Mouse (Mus musculus): ENCODE results near the gene Trpm3. TPM values are rescaled to one million over a fixed set of nuclear protein-coding genes. Genes with fewer than 3 reads are reported as not detected.

Trpm3 gene
- polyA plus RNA-seq, 1 experiment from 2014 or later: 0.91 TPM

GRCm38 (mm10) chr19:22594492-22594891 is 455.6 kb downstream of the Trpm3 start:
- Histone ChIP-seq H3K36me3 (ENCODE audit: control insufficient read depth, insufficient read depth) (no peaks in the 10 kb centered on the region), H3K27me3 (ENCODE audit: control insufficient read depth, insufficient read depth, low read length) (no peaks in the 10 kb centered on the region), H3K9me3 (replicated peaks; ENCODE audit: control insufficient read depth, low read length) (no peaks in the 10 kb centered on the region), H3K9ac (ENCODE audit: low read length) (no peak overlapping the region), H3K4me1 (ENCODE audit: control insufficient read depth, insufficient read depth, low read length) (peaks cover 3% of the 10 kb centered on the region; the same call in 1 of the 2 replicates), H3K4me2 (ENCODE audit: low read depth, low read length) (no peak overlapping the region), H3K27ac (ENCODE audit: low read length) (no peak overlapping the region), H3K4me3 (ENCODE audit: low read length) (no peak overlapping the region)
- 89% methylated on average over 3 of the region's 3 CpGs for WGBS
- ATAC-seq (replicated peaks; ENCODE audit: extremely low read depth, insufficient read depth, low FRiP score): no peak

GRCm38 (mm10) chr19:22595246-22595645 is 456.4 kb downstream of the Trpm3 start:
- Histone ChIP-seq H3K9ac (ENCODE audit: low read length) (no peak overlapping the region), H3K4me3 (ENCODE audit: low read length) (no peak overlapping the region), H3K36me3 (ENCODE audit: control insufficient read depth, insufficient read depth) (no peaks in the 10 kb centered on the region), H3K9me3 (replicated peaks; ENCODE audit: control insufficient read depth, low read length) (no peaks in the 10 kb centered on the region), H3K27ac (ENCODE audit: low read length) (no peak overlapping the region), H3K27me3 (ENCODE audit: control insufficient read depth, insufficient read depth, low read length) (no peaks in the 10 kb centered on the region), H3K4me1 (ENCODE audit: control insufficient read depth, insufficient read depth, low read length) (no peaks in the 10 kb centered on the region), H3K4me2 (ENCODE audit: low read depth, low read length) (no peak overlapping the region)
- ATAC-seq (replicated peaks; ENCODE audit: extremely low read depth, insufficient read depth, low FRiP score): no peak
- 62% methylated on average over 2 of the region's 2 CpGs for WGBS

DNA sequence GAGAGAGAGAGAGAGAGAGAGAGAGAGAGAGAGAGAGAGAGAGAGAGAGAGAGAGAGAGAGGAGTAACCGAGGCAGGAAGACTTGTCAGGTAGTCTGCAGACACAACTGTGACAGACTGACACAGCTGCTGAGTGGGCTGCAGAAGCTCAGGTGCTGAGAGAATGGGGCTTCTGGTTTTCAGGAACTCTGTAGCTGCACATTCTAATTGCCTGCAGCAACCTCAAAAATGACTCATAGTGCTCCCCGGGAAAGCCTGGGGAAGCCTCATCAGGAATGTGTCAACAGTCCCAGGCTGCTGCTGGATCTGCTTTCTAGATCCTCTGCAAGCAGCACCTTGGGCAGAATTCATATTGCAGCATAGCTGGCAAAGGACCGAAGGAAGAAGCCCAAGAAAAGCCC is 457.9 kb downstream of the Trpm3 start:
- H3K27ac ChIP-seq (ENCODE audit: low read length): no peak overlapping the region
- 14% methylated on average over 3 of the region's 3 CpGs for WGBS
- no peak for ATAC-seq (replicated peaks; ENCODE audit: extremely low read depth, insufficient read depth, low FRiP score)
- no peaks in the 10 kb centered on the region for H3K4me1 ChIP-seq (ENCODE audit: control insufficient read depth, insufficient read depth, low read length)
- H3K27me3 ChIP-seq (ENCODE audit: control insufficient read depth, insufficient read depth, low read length): no peaks in the 10 kb centered on the region
- no peak overlapping the region for H3K9ac ChIP-seq (ENCODE audit: low read length)
- no peak overlapping the region for H3K4me3 ChIP-seq (ENCODE audit: low read length)
- no peak overlapping the region for H3K4me2 ChIP-seq (ENCODE audit: low read depth, low read length)
- no peaks in the 10 kb centered on the region for H3K36me3 ChIP-seq (ENCODE audit: control insufficient read depth, insufficient read depth)
- no peaks in the 10 kb centered on the region for H3K9me3 ChIP-seq (replicated peaks; ENCODE audit: control insufficient read depth, low read length)

DNA sequence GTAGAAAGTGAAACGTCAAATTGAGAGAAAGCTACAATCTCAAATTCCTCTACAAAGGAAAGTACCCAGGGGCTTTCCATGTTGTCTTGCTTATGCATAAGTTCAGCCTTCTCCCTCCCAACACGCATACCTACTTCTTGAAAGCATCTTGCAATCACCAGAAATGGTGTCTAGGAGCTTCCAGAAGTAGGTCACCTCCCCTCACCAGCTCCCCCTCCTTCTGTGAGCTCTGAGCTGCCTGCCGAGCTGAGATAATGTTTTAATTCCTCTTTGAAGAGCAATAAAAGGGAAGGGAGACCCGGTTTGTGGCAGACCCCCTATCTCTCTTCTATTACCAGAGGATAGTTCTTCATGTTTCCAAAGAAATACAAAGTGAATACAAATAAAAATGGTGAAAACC is 465.5 kb downstream of the Trpm3 start:
- Histone ChIP-seq H3K4me3 (ENCODE audit: low read length) (no peak overlapping the region), H3K9ac (ENCODE audit: low read length) (no peak overlapping the region), H3K27ac (ENCODE audit: low read length) (no peak overlapping the region), H3K9me3 (replicated peaks; ENCODE audit: control insufficient read depth, low read length) (no peaks in the 10 kb centered on the region), H3K36me3 (ENCODE audit: control insufficient read depth, insufficient read depth) (no peaks in the 10 kb centered on the region), H3K4me2 (ENCODE audit: low read depth, low read length) (no peak overlapping the region), H3K4me1 (ENCODE audit: control insufficient read depth, insufficient read depth, low read length) (no peaks in the 10 kb centered on the region), H3K27me3 (ENCODE audit: control insufficient read depth, insufficient read depth, low read length) (no peaks in the 10 kb centered on the region)
- ATAC-seq (replicated peaks; ENCODE audit: extremely low read depth, insufficient read depth, low FRiP score): no peak
- WGBS: 22% methylated on average over 4 of the region's 4 CpGs

GRCm38 (mm10) chr19:22607985-22608684 is 469.3 kb downstream of the Trpm3 start:
- no peaks in the 10 kb centered on the region for H3K4me1 ChIP-seq (ENCODE audit: control insufficient read depth, insufficient read depth, low read length)
- 76% methylated on average over 5 of the region's 5 CpGs for WGBS
- no peak overlapping the region for H3K4me2 ChIP-seq (ENCODE audit: low read depth, low read length)
- no peak for ATAC-seq (replicated peaks; ENCODE audit: extremely low read depth, insufficient read depth, low FRiP score)
- no peaks in the 10 kb centered on the region for H3K27me3 ChIP-seq (ENCODE audit: control insufficient read depth, insufficient read depth, low read length)
- H3K9ac ChIP-seq (ENCODE audit: low read length): no peak overlapping the region
- H3K4me3 ChIP-seq (ENCODE audit: low read length): no peak overlapping the region
- H3K9me3 ChIP-seq (replicated peaks; ENCODE audit: control insufficient read depth, low read length): no peaks in the 10 kb centered on the region
- H3K36me3 ChIP-seq (ENCODE audit: control insufficient read depth, insufficient read depth): no peaks in the 10 kb centered on the region
- no peak overlapping the region for H3K27ac ChIP-seq (ENCODE audit: low read length)

DNA sequence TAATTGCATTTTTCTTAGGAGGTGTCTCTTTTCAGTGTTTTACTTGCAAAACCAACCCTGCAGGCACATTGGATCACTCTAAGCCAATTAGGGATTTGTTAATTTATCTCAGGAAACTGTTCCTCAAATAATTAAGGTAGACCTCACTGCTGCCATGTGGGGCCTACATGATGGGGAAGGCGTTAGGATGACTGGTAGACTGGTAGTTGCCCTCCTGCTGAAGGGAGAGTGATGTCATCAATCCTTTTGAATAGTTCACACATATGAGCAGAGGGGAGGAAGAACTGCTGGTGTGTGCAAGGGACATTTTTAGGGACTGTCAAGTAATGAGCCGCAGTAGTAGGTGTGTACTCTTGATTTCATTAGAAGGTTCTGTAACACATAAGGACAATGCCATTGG is 472.8 kb downstream of the Trpm3 start:
- Histone ChIP-seq H3K4me3 (ENCODE audit: low read length) (no peak overlapping the region), H3K9me3 (replicated peaks; ENCODE audit: control insufficient read depth, low read length) (no peaks in the 10 kb centered on the region), H3K36me3 (ENCODE audit: control insufficient read depth, insufficient read depth) (no peaks in the 10 kb centered on the region), H3K27ac (ENCODE audit: low read length) (no peak overlapping the region), H3K9ac (ENCODE audit: low read length) (no peak overlapping the region), H3K4me2 (ENCODE audit: low read depth, low read length) (no peak overlapping the region), H3K27me3 (ENCODE audit: control insufficient read depth, insufficient read depth, low read length) (no peaks in the 10 kb centered on the region), H3K4me1 (ENCODE audit: control insufficient read depth, insufficient read depth, low read length) (no peaks in the 10 kb centered on the region)
- WGBS: 80% methylated on average over 2 of the region's 2 CpGs
- no peak for ATAC-seq (replicated peaks; ENCODE audit: extremely low read depth, insufficient read depth, low FRiP score)

DNA sequence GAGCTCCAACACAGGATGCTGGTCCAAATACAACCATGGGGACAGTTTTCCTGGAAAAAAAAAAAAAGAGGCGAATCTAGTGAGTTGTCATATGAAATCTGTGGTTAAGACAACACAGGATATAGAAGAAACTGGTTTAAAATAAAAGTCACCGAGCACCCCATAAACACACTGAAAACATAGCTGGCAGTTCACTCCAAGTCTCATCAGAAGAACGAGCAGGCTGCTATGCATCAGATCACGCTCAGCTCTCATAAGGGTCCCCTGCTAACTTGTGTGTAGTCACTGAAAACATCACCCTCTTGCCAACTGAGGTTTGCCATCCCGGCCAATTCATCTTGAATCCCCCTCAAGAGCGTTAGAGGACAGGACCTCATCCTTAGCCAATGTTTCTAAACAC is 476.5 kb downstream of the Trpm3 start:
- Histone ChIP-seq H3K4me3 (ENCODE audit: low read length) (no peak overlapping the region), H3K36me3 (ENCODE audit: control insufficient read depth, insufficient read depth) (no peaks in the 10 kb centered on the region), H3K4me1 (ENCODE audit: control insufficient read depth, insufficient read depth, low read length) (no peaks in the 10 kb centered on the region), H3K4me2 (ENCODE audit: low read depth, low read length) (no peak overlapping the region), H3K9ac (ENCODE audit: low read length) (no peak overlapping the region), H3K9me3 (replicated peaks; ENCODE audit: control insufficient read depth, low read length) (peaks cover 5% of the 10 kb centered on the region), H3K27ac (ENCODE audit: low read length) (no peak overlapping the region), H3K27me3 (ENCODE audit: control insufficient read depth, insufficient read depth, low read length) (no peaks in the 10 kb centered on the region)
- no peak for ATAC-seq (replicated peaks; ENCODE audit: extremely low read depth, insufficient read depth, low FRiP score)
- WGBS: 75% methylated on average over 6 of the region's 6 CpGs

DNA sequence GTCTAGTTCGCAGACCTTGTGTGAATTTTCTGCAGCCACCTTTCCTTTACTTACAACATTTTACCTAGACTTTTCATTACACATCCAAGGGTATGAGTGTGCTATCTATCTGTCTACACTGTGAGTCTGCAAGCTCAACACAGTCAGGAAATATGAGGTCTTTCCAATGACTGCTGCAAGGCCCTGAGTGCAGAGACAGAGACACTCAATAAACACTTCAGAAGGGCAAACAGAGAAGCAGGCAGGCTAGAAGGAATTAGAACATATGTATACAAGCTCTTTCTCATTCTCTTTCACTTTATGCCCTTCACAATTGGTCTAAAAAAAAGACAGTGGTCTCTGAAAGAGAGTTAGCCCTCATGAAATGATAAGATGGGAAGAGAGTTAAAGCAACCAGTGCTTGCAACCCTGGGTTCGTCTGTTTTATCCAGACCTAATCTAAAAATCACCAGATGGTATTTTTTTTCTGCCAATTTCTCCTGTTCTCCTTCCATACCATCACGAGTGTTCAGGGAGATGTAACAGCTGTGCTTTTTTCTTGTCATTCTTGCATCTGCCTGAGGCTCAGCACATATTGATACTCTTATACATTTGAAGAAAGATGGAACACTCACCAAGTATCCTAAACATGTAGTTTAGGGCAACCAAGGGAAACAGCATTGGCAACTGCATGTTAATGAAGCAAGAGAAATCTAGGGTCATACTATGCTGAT is 486.1 kb downstream of the Trpm3 start:
- H3K9me3 ChIP-seq (replicated peaks; ENCODE audit: control insufficient read depth, low read length): no peaks in the 10 kb centered on the region
- H3K27me3 ChIP-seq (ENCODE audit: control insufficient read depth, insufficient read depth, low read length): no peaks in the 10 kb centered on the region
- H3K4me3 ChIP-seq (ENCODE audit: low read length): no peak overlapping the region
- H3K36me3 ChIP-seq (ENCODE audit: control insufficient read depth, insufficient read depth): no peaks in the 10 kb centered on the region
- no peaks in the 10 kb centered on the region for H3K4me1 ChIP-seq (ENCODE audit: control insufficient read depth, insufficient read depth, low read length)
- H3K4me2 ChIP-seq (ENCODE audit: low read depth, low read length): no peak overlapping the region
- no peak overlapping the region for H3K27ac ChIP-seq (ENCODE audit: low read length)
- no peak overlapping the region for H3K9ac ChIP-seq (ENCODE audit: low read length)
- 60% methylated on average over 3 of the region's 3 CpGs for WGBS
- ATAC-seq (replicated peaks; ENCODE audit: extremely low read depth, insufficient read depth, low FRiP score): no peak

- Histone ChIP-seq H3K9ac (ENCODE audit: low read length) (no peak overlapping the region), H3K9me3 (replicated peaks; ENCODE audit: control insufficient read depth, low read length) (no peaks in the 10 kb centered on the region), H3K36me3 (ENCODE audit: control insufficient read depth, insufficient read depth) (no peaks in the 10 kb centered on the region), H3K4me2 (ENCODE audit: low read depth, low read length) (no peak overlapping the region), H3K4me1 (ENCODE audit: control insufficient read depth, insufficient read depth, low read length) (no peaks in the 10 kb centered on the region), H3K4me3 (ENCODE audit: low read length) (no peak overlapping the region), H3K27me3 (ENCODE audit: control insufficient read depth, insufficient read depth, low read length) (no peaks in the 10 kb centered on the region), H3K27ac (ENCODE audit: low read length) (no peak overlapping the region)
- no peak for ATAC-seq (replicated peaks; ENCODE audit: extremely low read depth, insufficient read depth, low FRiP score)
- WGBS: 68% methylated on average over 3 of the region's 3 CpGs
Observed at GRCm38 (mm10) chr19:22628878-22629277, 490.0 kb downstream of the Trpm3 start.
